Mouse (Mus musculus) frontal cortex, postnatal 14 days (tissue): ENCODE data around the gene Ccdc169.
"Not testable (repeated sequence)": the region's sequence is repeated elsewhere in the genome, so short reads cannot be mapped to it uniquely, and the experiment has no call there.

Experiments
- DNase-seq, 2 experiments: peaks; one replicate each; pipeline ENCODE4 v3.0.0; 2022; ENCODE audit warnings: low spot score in 2 of 2

Ccdc169 gene

DNA sequence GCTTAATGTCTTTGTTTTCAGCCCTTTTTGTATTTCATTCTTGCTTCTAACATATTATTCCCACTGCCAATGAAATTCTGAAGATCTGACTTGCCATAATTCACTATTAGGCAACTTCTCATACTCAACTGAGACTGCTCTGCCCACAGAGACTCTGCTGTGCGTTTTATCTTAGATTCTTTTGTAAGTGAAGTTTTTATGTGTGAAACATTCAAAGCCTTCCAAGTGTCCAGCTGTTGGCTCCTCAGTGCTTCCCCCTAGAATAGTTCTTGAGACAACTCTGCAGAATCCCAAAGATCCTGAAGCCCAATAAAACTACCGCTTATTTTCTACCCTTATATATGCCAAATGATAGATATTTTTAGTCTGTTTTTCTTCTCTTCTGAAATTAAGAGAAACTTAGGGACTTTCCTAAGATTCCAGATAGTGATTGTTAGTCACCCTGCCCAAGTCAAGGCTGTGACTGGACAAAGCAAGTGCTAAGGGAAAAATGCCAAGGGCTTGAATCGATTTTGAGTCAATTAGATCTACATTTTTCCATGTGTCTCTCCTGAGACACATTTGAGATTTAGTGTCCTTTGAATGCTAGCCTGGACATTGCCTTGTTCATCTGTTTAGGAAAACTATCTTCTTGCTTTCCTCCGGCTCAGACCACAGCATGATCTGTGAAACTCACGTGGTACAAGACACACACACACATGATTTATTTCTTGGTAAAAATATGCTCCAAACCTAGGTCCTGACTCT is 58.6 kb downstream of the Ccdc169 start:
- no peak for DNase-seq

DNA sequence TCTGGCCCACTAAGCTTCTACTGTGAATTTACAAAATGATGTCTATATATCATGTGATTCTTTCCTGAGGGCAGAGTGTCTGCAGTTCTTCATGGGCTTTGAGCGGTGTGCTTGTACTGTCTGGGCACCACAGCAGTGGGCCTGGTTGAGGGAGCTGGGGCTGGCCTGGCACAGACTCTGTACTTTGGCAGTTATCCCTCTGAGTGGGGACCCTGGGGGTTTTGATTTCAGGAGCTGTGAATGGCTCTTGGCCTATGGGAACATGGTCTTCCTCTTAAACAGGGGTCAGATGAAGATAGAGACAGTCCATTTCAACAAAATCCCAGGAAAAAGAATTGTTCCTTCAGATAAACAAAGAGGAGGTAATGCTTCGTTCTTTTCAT is 59.2 kb downstream of the Ccdc169 start:
- no peak for DNase-seq

GRCm38 (mm10) chr3:55203621-55204020 is 66.5 kb downstream of the Ccdc169 start:
- DNase-seq = not testable (repeated sequence)

GRCm38 (mm10) chr3:55206413-55206812 is 69.3 kb downstream of the Ccdc169 start:
- no peak for DNase-seq

GRCm38 (mm10) chr3:55207665-55208064 is 70.5 kb downstream of the Ccdc169 start:
- no peak for DNase-seq

GRCm38 (mm10) chr3:55212254-55212653 is 75.1 kb downstream of the Ccdc169 start:
- DNase-seq = no peak

- no peak for DNase-seq
Observed at GRCm38 (mm10) chr3:55213785-55214184, 76.6 kb downstream of the Ccdc169 start.

GRCm38 (mm10) chr3:55214413-55214812 is 77.3 kb downstream of the Ccdc169 start:
- DNase-seq = no peak

GRCm38 (mm10) chr3:55222502-55222901 is 85.4 kb downstream of the Ccdc169 start:
- DNase-seq = no peak
